Mouse (Mus musculus): ENCODE data around the gene Brpf3. TPM values are rescaled to one million over a fixed set of nuclear protein-coding genes. Genes with fewer than 3 reads are reported as not detected.

Gene Brpf3
- total and polyA plus RNA-seq, 3 experiments, result 0.40 to 12.1 (median 1.5) TPM

- Histone ChIP-seq H3K4me3 (replicated peaks in 1 of 3; ENCODE audit: low read depth in 2 of 3, low read length in 2 of 3, poor library complexity in 1 of 3) (no peak overlapping the region), H3K27ac (ENCODE audit: insufficient read depth, low read depth) (no peak overlapping the region), H3K27me3 (replicated peaks) (no peaks in the 10 kb centered on the region), H3K79me2 (replicated peaks; ENCODE audit: control insufficient read depth, extremely low read depth, insufficient read depth, poor library complexity, severe bottlenecking) (no peaks in the 10 kb centered on the region), H3K4me2 (ENCODE audit: insufficient read depth, low read depth, poor library complexity, severe bottlenecking) (no peak overlapping the region), H3K36me3 (replicated peaks in 1 of 2; ENCODE audit: control insufficient read depth in 1 of 2, insufficient read depth in 1 of 2, low read length in 1 of 2) (peaks cover 17 to 68% of the 10 kb centered on the region in 2 experiments), H3K9me3 (replicated peaks; ENCODE audit: low read length) (no peaks in the 10 kb centered on the region), H3K4me1 (ENCODE audit: control insufficient read depth in 1 of 2, insufficient read depth in 2 of 2) (peaks cover 0 to 3% of the 10 kb centered on the region in 2 experiments; a peak in 1 of 4 replicates), H3K9ac (ENCODE audit: insufficient read depth, low read depth) (no peak overlapping the region)
- TF ChIP-seq SMC3 (IDR thresholded peaks at IDR 0.05; ENCODE audit: low read depth, low read length) (no peak), UBTF (IDR thresholded peaks at IDR 0.05; ENCODE audit: low read depth, low read length) (no peak), ZKSCAN1 (IDR thresholded peaks at IDR 0.05; ENCODE audit: borderline replicate concordance, low read depth, low read length) (no peak), MEF2A (IDR thresholded peaks at IDR 0.05; ENCODE audit: borderline replicate concordance, low read depth, low read length) (no peak), RCOR1 (conservative IDR thresholded peaks at IDR 0.05; ENCODE audit: low read depth, low read length) (no peak), BHLHE40 (IDR thresholded peaks at IDR 0.05; ENCODE audit: low read depth, low read length) (no peak), RAD21 (IDR thresholded peaks at IDR 0.05; ENCODE audit: low read depth, low read length) (no peak), E2F4 (IDR thresholded peaks at IDR 0.05; ENCODE audit: insufficient replicate concordance, low read depth, low read length) (no peak), ZMIZ1 (IDR thresholded peaks at IDR 0.05; ENCODE audit: low read depth, low read length) (no peak), EP300 (IDR thresholded peaks at IDR 0.05; ENCODE audit: low read length) (no peak), JUND (conservative IDR thresholded peaks at IDR 0.05; ENCODE audit: low read depth, low read length) (no peak), IRF4 (IDR thresholded peaks at IDR 0.05; ENCODE audit: low read depth, low read length) (no peak), ELF1 (IDR thresholded peaks at IDR 0.05; ENCODE audit: low read depth, low read length) (no peak), GABPA (IDR thresholded peaks at IDR 0.05; ENCODE audit: insufficient replicate concordance, low read depth, low read length) (no peak), JUN (IDR thresholded peaks at IDR 0.05; ENCODE audit: insufficient read depth, low read depth, low read length) (no peak), CHD2 (IDR thresholded peaks at IDR 0.05; ENCODE audit: low read length) (no peak), POLR2AphosphoS2 (IDR thresholded peaks at IDR 0.05; ENCODE audit: low read depth, low read length) (no peak)
- dilution Hi-C loops (cut with MboI; ENCODE audit: extremely low pct_ligation_motif_present, extremely low pct_unique_long_range_greater_than_20kb, low sequenced_read_pairs), result no loop called here
- in situ Hi-C loops (cut with MboI; ENCODE audit: low pct_ligation_motif_present, low pct_unique_long_range_greater_than_20kb, low sequenced_read_pairs), result no loop called here
- no peak for DNase-seq (ENCODE audit: extremely low read depth)
These were observed 8.4 kb downstream of the Brpf3 start for GRCm38 (mm10) chr17:28809175-28809831.

DNA sequence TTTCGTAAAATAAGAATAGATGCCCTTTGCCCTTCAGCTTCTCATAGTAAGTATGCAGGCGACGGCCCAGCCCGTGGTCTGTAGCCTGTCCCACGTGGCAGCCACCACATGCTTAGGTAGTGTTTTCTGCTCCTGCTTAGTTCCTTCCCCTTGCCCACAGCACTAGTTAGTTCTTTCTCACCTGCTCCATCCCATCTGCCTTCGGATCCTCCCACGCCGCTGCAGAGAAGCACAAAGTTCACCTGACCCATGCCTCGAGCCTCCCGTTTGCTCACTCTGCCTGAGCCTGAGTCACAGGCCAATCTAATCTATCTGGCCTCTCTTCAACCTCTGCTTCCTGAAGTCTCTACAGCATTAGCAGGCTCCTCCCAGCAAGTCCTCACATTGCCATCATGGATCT is 11.5 kb downstream of the Brpf3 start:
- dilution Hi-C loops (cut with MboI; ENCODE audit: extremely low pct_ligation_motif_present, extremely low pct_unique_long_range_greater_than_20kb, low sequenced_read_pairs), result no loop called here
- DNase-seq (ENCODE audit: extremely low read depth), result no peak
- no peak for TF ChIP-seq ELF1 (IDR thresholded peaks at IDR 0.05; ENCODE audit: low read depth, low read length)
- no peak for TF ChIP-seq TCF12 (IDR thresholded peaks at IDR 0.05; ENCODE audit: low read depth, low read length)
- TF ChIP-seq MAFK (IDR thresholded peaks at IDR 0.05; ENCODE audit: insufficient replicate concordance, low read length), result no peak
- no peak for TF ChIP-seq POLR2A (IDR thresholded peaks at IDR 0.05; ENCODE audit: low read depth, low read length)
- TF ChIP-seq HCFC1 (IDR thresholded peaks at IDR 0.05; ENCODE audit: low read depth, low read length), result no peak
- TF ChIP-seq NRF1 (IDR thresholded peaks at IDR 0.05; ENCODE audit: low read depth, low read length), result no peak
- TF ChIP-seq EP300 (IDR thresholded peaks at IDR 0.05; ENCODE audit: low read length), result no peak
- TF ChIP-seq USF2 (conservative IDR thresholded peaks at IDR 0.05; ENCODE audit: low read depth, low read length), result no peak
- no peak for TF ChIP-seq USF1 (IDR thresholded peaks at IDR 0.05; ENCODE audit: low read depth, low read length)
- TF ChIP-seq MAZ (IDR thresholded peaks at IDR 0.05; ENCODE audit: low read depth, low read length), result no peak
- TF ChIP-seq E2F4 (IDR thresholded peaks at IDR 0.05; ENCODE audit: insufficient replicate concordance, low read depth, low read length), result no peak
- no peak for TF ChIP-seq GABPA (IDR thresholded peaks at IDR 0.05; ENCODE audit: insufficient replicate concordance, low read depth, low read length)
- TF ChIP-seq TBP (conservative IDR thresholded peaks at IDR 0.05; ENCODE audit: low read depth, low read length), result no peak
- TF ChIP-seq SIN3A (IDR thresholded peaks at IDR 0.05; ENCODE audit: low read length), result no peak
- no peak for TF ChIP-seq SMC3 (IDR thresholded peaks at IDR 0.05; ENCODE audit: low read depth, low read length)
- TF ChIP-seq MEF2A (IDR thresholded peaks at IDR 0.05; ENCODE audit: borderline replicate concordance, low read depth, low read length), result no peak
- TF ChIP-seq CHD1 (IDR thresholded peaks at IDR 0.05; ENCODE audit: low read depth, low read length), result no peak
- Histone ChIP-seq H3K36me3 (replicated peaks in 1 of 2; ENCODE audit: control insufficient read depth in 1 of 2, insufficient read depth in 1 of 2, low read length in 1 of 2) (peaks cover 14 to 76% of the 10 kb centered on the region in 2 experiments), H3K4me2 (ENCODE audit: insufficient read depth, low read depth, poor library complexity, severe bottlenecking) (no peak overlapping the region), H3K9ac (ENCODE audit: insufficient read depth, low read depth) (no peak overlapping the region), H3K27ac (ENCODE audit: insufficient read depth, low read depth) (no peak overlapping the region), H3K9me3 (replicated peaks; ENCODE audit: low read length) (no peaks in the 10 kb centered on the region), H3K27me3 (replicated peaks) (no peaks in the 10 kb centered on the region), H3K4me3 (replicated peaks in 1 of 3; ENCODE audit: low read depth in 2 of 3, low read length in 2 of 3, poor library complexity in 1 of 3) (no peak overlapping the region), H3K4me1 (ENCODE audit: control insufficient read depth in 1 of 2, insufficient read depth in 2 of 2) (peaks cover 0 to 3% of the 10 kb centered on the region in 2 experiments; a peak in 1 of 4 replicates), H3K79me2 (replicated peaks; ENCODE audit: control insufficient read depth, extremely low read depth, insufficient read depth, poor library complexity, severe bottlenecking) (no peaks in the 10 kb centered on the region)
- in situ Hi-C loops (cut with MboI; ENCODE audit: low pct_ligation_motif_present, low pct_unique_long_range_greater_than_20kb, low sequenced_read_pairs), result no loop called here
